Mouse (Mus musculus) lung, embryonic 14.5 days (tissue): ENCODE results near the gene Rplp0. TPM values are rescaled to one million over a fixed set of nuclear protein-coding genes. Genes with fewer than 3 reads are reported as not detected.
A peak's percentile ranks its signal among the peaks of the same experiment; 100 is the strongest.

Experiments
- ATAC-seq: fragments of 200-750 bp; cut with Nextera tagmentation; 2 replicates; pipeline ENCODE4 v1.8.0; 2017; ENCODE audit warnings: mild to moderate bottlenecking, moderate TSS enrichment, moderate library complexity; ENCODE audit not compliant: insufficient read depth
- DNase-seq: peaks from one replicate; pipeline ENCODE4 v3.0.0-alpha.2; 2015
- H3K27ac ChIP-seq: fragments of 300-500 bp; sonication (generic); 2 replicates; pipeline ENCODE4 v1.5.1; 2014; ENCODE audit warnings: low read depth, mild to moderate bottlenecking, moderate library complexity
- H3K27me3 ChIP-seq: fragments of 300-500 bp; sonication (generic); 2 replicates; pipeline ENCODE4 v1.6.1; 2014; ENCODE audit warnings: low read length, control low read depth; ENCODE audit not compliant: insufficient read depth
- H3K36me3 ChIP-seq: fragments of 300-500 bp; sonication (generic); 2 replicates; pipeline ENCODE4 v1.6.1; 2014; ENCODE audit warnings: control low read depth; ENCODE audit not compliant: insufficient read depth
- H3K4me1 ChIP-seq: fragments of 300-500 bp; sonication (generic); 2 replicates; pipeline ENCODE4 v1.6.1; 2014; ENCODE audit warnings: antibody characterized with exemption, control low read depth; ENCODE audit not compliant: insufficient read depth
- H3K4me2 ChIP-seq: fragments of 300-500 bp; sonication (generic); 2 replicates; pipeline ENCODE4 v1.6.1; 2014; ENCODE audit warnings: mild to moderate bottlenecking
- H3K4me3 ChIP-seq: fragments of 300-500 bp; sonication (generic); 2 replicates; pipeline ENCODE4 v1.5.1; 2014; ENCODE audit warnings: low read depth, low read length
- H3K9ac ChIP-seq: fragments of 300-500 bp; sonication (generic); 2 replicates; pipeline ENCODE4 v1.6.1; 2014
- H3K9me3 ChIP-seq: fragments of 300-500 bp; sonication (generic); 2 replicates; pipeline ENCODE4 v1.6.1; 2016; ENCODE audit warnings: low read depth, low read length, control low read depth
- CTCF ChIP-seq: IDR thresholded peaks from 2 replicates; pipeline ENCODE4 v1.5.1; 2016; ENCODE audit warnings: antibody characterized with exemption, low read depth
- WGBS: fragments of 180-500 bp; shearing (Covaris S2); extraction: QIAGEN DNeasy Blood & Tissue Kit; methylation state at CpG from one replicate; pipeline ENCODE4 v1.1.7; 2014; 5-methylcytosine and 5-hydroxymethylcytosine counted together
- polyA plus RNA-seq: library from polyadenylated mRNA; unstranded; fragments of >200 nt; fragmentation: Nextera tagmentation; extraction: Ambion mirVana; gene quantifications from 2 replicates; pipeline ENCODE4 v1.2.1, GENCODE M21; 2014

The Rplp0 gene
- polyA plus RNA-seq, 1 experiment from 2014 or later: 1,954 TPM

DNA sequence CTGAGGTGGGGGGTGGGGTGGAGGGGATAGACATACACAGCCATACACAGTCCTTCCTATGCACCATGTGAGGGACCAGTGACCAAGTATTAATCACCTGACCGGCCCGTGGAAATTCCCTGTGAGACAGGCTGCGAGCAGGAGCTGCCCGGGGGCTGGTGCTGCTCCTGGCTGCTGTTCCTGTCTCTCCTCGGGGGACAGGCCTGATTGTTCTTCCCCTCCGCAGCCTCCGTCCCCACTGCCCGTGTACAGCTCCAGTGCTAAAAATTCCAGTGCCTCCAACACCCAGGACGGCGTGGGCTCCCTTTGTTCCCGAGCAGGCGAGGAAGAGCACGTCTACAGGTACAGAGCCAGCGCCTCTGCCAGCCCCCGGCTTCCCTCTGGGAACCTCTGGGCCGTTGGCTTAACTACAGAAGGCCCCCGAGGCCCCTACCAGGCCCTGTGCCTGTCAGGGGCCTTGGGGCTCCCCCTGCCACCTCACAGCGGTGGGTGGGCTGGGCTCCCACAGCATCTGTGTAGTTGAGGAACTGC lies 14.5 kb upstream of the Rplp0 start:
- H3K27ac ChIP-seq: peak overlapping the region; percentile 90
- WGBS: 46% methylated on average over 18 of the region's 18 CpGs
- H3K4me1 ChIP-seq: peaks cover 26% of the 10 kb centered on the region
- peak overlapping the region; percentile 46 for H3K4me2 ChIP-seq
- no peak for TF ChIP-seq CTCF
- H3K36me3 ChIP-seq: peaks cover 57% of the 10 kb centered on the region
- peak overlapping the region; percentile 11; the same call in 1 of the 2 replicates for H3K4me3 ChIP-seq
- no peaks in the 10 kb centered on the region for H3K9me3 ChIP-seq
- H3K9ac ChIP-seq: 0 out of 2 replicates have a peak overlapping the region, but pooled peaks have one; percentile 11
- DNase-seq (no peak), ATAC-seq (no peak)
- no peaks in the 10 kb centered on the region for H3K27me3 ChIP-seq

GRCm38 (mm10) chr5:115545636-115546035 lies 13.6 kb upstream of the Rplp0 start:
- Histone ChIP-seq H3K4me1 (peaks cover 26% of the 10 kb centered on the region), H3K9me3 (no peaks in the 10 kb centered on the region), H3K27me3 (no peaks in the 10 kb centered on the region), H3K4me2 (peak overlapping the region; percentile 46; the same call in 1 of the 2 replicates), H3K36me3 (peaks cover 61% of the 10 kb centered on the region), H3K9ac (no peak overlapping the region), H3K27ac (peak overlapping the region; percentile 90), H3K4me3 (no peak overlapping the region)
- 69% methylated on average over 14 of the region's 14 CpGs for WGBS
- DNase-seq: peak; percentile 71
- ATAC-seq: peak; percentile 60
- TF ChIP-seq CTCF: no peak

- TF ChIP-seq CTCF: no peak
- H3K27me3 ChIP-seq: no peaks in the 10 kb centered on the region
- H3K4me3 ChIP-seq: no peak overlapping the region
- no peak overlapping the region; the same call in 1 of the 2 replicates for H3K9ac ChIP-seq
- DNase-seq (no peak), ATAC-seq (no peak)
- 70% methylated on average over 11 of the region's 11 CpGs for WGBS
- no peak overlapping the region for H3K4me2 ChIP-seq
- H3K27ac ChIP-seq: no peak overlapping the region
- H3K4me1 ChIP-seq: peaks cover 26% of the 10 kb centered on the region
- peaks cover 61% of the 10 kb centered on the region for H3K36me3 ChIP-seq
- no peaks in the 10 kb centered on the region for H3K9me3 ChIP-seq
Measured at GRCm38 (mm10) chr5:115546536-115546935, 12.7 kb upstream of the Rplp0 start.

- no peak overlapping the region for H3K4me2 ChIP-seq
- no peaks in the 10 kb centered on the region for H3K27me3 ChIP-seq
- 47% methylated on average over 6 of the region's 6 CpGs for WGBS
- peaks cover 65% of the 10 kb centered on the region for H3K36me3 ChIP-seq
- DNase-seq: no peak
- H3K9me3 ChIP-seq: no peaks in the 10 kb centered on the region
- no peak for TF ChIP-seq CTCF
- H3K4me3 ChIP-seq: no peak overlapping the region
- H3K9ac ChIP-seq: no peak overlapping the region
- peaks cover 25% of the 10 kb centered on the region for H3K4me1 ChIP-seq
- 0 out of 2 replicates have a peak overlapping the region, but pooled peaks have one; percentile 16 for H3K27ac ChIP-seq
- ATAC-seq: no peak
Measured at GRCm38 (mm10) chr5:115547014-115547413, 12.3 kb upstream of the Rplp0 start.

DNA sequence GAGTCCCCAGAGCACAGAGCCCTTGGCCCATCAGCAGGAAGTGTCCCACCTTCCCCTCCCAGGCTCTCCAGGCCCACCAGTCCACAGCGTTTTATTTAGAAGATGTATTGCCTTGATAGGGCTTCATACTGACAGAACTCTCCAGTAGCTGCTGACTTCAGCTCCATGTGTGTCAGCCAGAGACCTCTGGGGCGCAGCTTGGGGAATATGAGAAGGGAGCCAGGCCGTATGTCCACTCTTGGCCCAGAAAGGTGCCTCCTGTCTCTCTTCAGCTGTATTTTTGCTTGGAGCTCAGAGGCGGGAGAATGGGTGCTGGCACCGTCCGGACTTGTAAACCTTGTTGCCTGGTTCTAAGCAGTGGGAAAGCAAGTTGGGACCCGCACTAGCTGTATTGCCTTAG lies 11.8 kb upstream of the Rplp0 start:
- peaks cover 69% of the 10 kb centered on the region for H3K36me3 ChIP-seq
- 0 out of 2 replicates have a peak overlapping the region, but pooled peaks have one; percentile 16 for H3K27ac ChIP-seq
- H3K9me3 ChIP-seq: no peaks in the 10 kb centered on the region
- H3K4me3 ChIP-seq: no peak overlapping the region
- TF ChIP-seq CTCF: no peak
- H3K4me2 ChIP-seq: no peak overlapping the region
- 70% methylated on average over 7 of the region's 7 CpGs for WGBS
- H3K9ac ChIP-seq: no peak overlapping the region
- H3K4me1 ChIP-seq: peaks cover 21% of the 10 kb centered on the region
- ATAC-seq (no peak), DNase-seq (no peak)
- H3K27me3 ChIP-seq: no peaks in the 10 kb centered on the region

DNA sequence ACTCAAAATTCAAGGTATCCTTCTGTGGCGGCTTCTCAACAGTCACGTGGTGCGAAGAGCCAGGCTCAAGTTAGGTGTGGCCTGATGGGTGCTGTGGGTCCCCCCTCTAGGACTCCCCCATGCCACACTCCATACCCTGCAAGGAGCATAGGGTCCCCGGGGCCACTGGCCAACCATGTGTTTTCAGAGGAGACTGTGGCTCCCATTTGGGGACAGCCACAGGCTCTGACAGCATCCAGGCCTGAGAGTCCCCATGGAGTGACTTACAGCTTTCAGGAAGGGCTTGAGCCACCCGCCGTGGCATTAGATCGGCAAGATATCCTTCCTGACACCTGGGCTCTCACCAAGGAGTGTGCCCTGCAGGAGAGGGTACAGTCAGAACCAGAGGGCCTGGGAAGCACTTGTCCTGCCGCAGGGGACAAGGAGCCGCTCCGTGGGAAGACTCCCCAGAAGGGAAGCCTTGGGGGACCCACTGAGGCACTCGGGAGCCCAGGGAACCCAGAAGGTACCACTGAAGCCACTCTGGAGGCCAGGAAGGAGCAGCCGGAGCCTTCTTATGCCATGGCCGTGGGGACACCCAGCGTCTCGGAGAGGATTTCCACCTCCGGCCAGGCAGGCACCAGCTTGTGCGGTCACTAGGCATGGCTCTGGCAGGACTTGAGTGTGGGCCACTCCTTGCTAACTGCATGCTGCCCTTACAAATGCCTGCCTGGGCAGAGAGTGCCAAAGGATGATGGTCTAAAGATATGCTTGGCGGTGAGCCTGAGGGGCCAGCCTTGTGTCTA lies 10.6 kb upstream of the Rplp0 start:
- Histone ChIP-seq H3K27ac (no peak overlapping the region), H3K9me3 (no peaks in the 10 kb centered on the region), H3K4me2 (no peak overlapping the region), H3K4me3 (no peak overlapping the region), H3K36me3 (peaks cover 82% of the 10 kb centered on the region), H3K27me3 (no peaks in the 10 kb centered on the region), H3K4me1 (peaks cover 8% of the 10 kb centered on the region), H3K9ac (no peak overlapping the region)
- no peak for DNase-seq
- no peak for TF ChIP-seq CTCF
- no peak for ATAC-seq
- 90% methylated on average over 18 of the region's 18 CpGs for WGBS

- H3K27ac ChIP-seq: no peak overlapping the region
- no peak for TF ChIP-seq CTCF
- H3K4me3 ChIP-seq: no peak overlapping the region
- H3K4me2 ChIP-seq: no peak overlapping the region
- 64% methylated on average over 11 of the region's 11 CpGs for WGBS
- DNase-seq: no peak
- ATAC-seq: no peak
- no peak overlapping the region for H3K9ac ChIP-seq
- no peaks in the 10 kb centered on the region for H3K4me1 ChIP-seq
- H3K27me3 ChIP-seq: no peaks in the 10 kb centered on the region
- H3K36me3 ChIP-seq: peaks cover 76% of the 10 kb centered on the region
- H3K9me3 ChIP-seq: no peaks in the 10 kb centered on the region
Measured at GRCm38 (mm10) chr5:115550482-115551005, 8.7 kb upstream of the Rplp0 start.
